15 mouse cellular contexts compared by ENCODE assay signal in the genomic region with DNA sequence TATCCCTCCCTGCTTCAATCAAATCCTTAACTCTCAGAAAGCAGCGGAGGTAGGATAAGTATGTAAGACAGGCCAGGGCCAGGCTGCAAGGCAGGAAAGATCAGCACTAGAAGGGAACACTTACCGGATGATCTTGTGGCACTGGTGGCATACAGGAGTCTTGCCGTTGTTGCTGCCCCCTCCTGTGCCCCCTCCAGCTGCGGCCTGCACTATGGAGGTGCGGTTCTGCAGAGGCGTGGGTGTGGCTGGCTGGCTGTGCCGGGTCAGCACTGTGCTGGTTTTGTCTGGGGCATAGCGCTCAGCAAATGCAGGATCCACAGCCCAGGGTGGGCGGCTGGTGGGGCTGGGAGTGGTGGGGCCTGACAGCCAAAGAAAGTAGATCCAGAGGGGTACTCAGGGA.
"Had no signal": no experiment of that assay in that cellular context is flagged by ENCODE, and none has a peak within 500 bp of the region (broad histone marks: within the 10 kb centered on the region; RNA-seq: fewer than 3 reads in every experiment).

No protein-coding gene starts in this region.

- H3K27ac ChIP-seq: neural tube, embryonic 15.5 days; stomach, embryonic 15.5 days; stomach, postnatal 0 days had no signal

- DNase-seq: retina, postnatal 1 day; right cerebral cortex, adult 18-20 months; right cerebral cortex, postnatal 14 days; right cerebral cortex, postnatal 25 days; right cerebral cortex, postnatal 4 days; spleen, adult 18-20 months; thymus, adult 18-20 months; thymus, adult 2 months; thymus, postnatal 14 days; thymus, postnatal 25 days; thymus, postnatal 36 days; thymus, postnatal 4 days had no signal

- H3K9ac ChIP-seq: neural tube, embryonic 15.5 days; stomach, embryonic 15.5 days had no signal

- H3K9me3 ChIP-seq: neural tube, embryonic 15.5 days; stomach, embryonic 15.5 days had no signal

- H3K4me3 ChIP-seq: neural tube, embryonic 15.5 days; stomach, embryonic 15.5 days had no signal

- H3K4me2 ChIP-seq: neural tube, embryonic 15.5 days; stomach, embryonic 15.5 days had no signal

- H3K27me3 ChIP-seq: neural tube, embryonic 15.5 days; stomach, embryonic 15.5 days had no signal
